Mouse (Mus musculus) intestine, embryonic 14.5 days (tissue): ENCODE results near the gene Col4a4. TPM values are rescaled to one million over a fixed set of nuclear protein-coding genes. Genes with fewer than 3 reads are reported as not detected.
A peak's percentile ranks its signal among the peaks of the same experiment; 100 is the strongest.

ENCODE experiments used
- ATAC-seq: fragments of 200-750 bp; cut with Nextera tagmentation; replicated peaks from 2 replicates; pipeline ENCODE4 v1.8.0; 2017; ENCODE audit warnings: low read depth, moderate number of reproducible peaks, moderate TSS enrichment, moderate library complexity; ENCODE audit not compliant: low FRiP score, low TSS enrichment
- DNase-seq: peaks from one replicate; pipeline ENCODE4 v3.0.0-alpha.2; 2018; ENCODE audit warnings: low spot score
- H3K27ac ChIP-seq: fragments of 300-500 bp; sonication (generic); 2 replicates; pipeline ENCODE4 v1.5.1; 2014; ENCODE audit warnings: low read depth, mild to moderate bottlenecking, control low read depth
- H3K27me3 ChIP-seq: fragments of 300-500 bp; sonication (generic); replicated peaks from 2 replicates; pipeline ENCODE4 v1.6.1; 2014; ENCODE audit warnings: low read length, control low read depth; ENCODE audit not compliant: control insufficient read depth, insufficient read depth
- H3K36me3 ChIP-seq: fragments of 300-500 bp; sonication (generic); 2 replicates; pipeline ENCODE4 v1.6.1; 2014; ENCODE audit warnings: low read length, control low read depth; ENCODE audit not compliant: control insufficient read depth, insufficient read depth
- H3K4me1 ChIP-seq: fragments of 300-500 bp; sonication (generic); replicated peaks from 2 replicates; pipeline ENCODE4 v1.6.1; 2014; ENCODE audit warnings: low read length, control low read depth, mixed read lengths; ENCODE audit not compliant: control insufficient read depth, insufficient read depth
- H3K4me2 ChIP-seq: fragments of 300-500 bp; sonication (generic); 2 replicates; pipeline ENCODE4 v1.6.1; 2014; ENCODE audit warnings: low read length
- H3K4me3 ChIP-seq: fragments of 300-500 bp; sonication (generic); 2 replicates; pipeline ENCODE4 v1.5.1; 2014; ENCODE audit warnings: low read depth, low read length, control low read depth, mixed read lengths
- H3K9ac ChIP-seq: fragments of 300-500 bp; sonication (generic); 2 replicates; pipeline ENCODE4 v1.6.1; 2014; ENCODE audit warnings: mild to moderate bottlenecking, low read length
- H3K9me3 ChIP-seq: fragments of 300-500 bp; sonication (generic); 2 replicates; pipeline ENCODE4 v1.6.1; 2016; ENCODE audit warnings: low read length, control low read depth; ENCODE audit not compliant: control insufficient read depth
- WGBS: fragments of 180-500 bp; shearing (Covaris S2); extraction: QIAGEN DNeasy Blood & Tissue Kit; methylation state at CpG from one replicate; pipeline ENCODE4 v1.1.7; 2014; 5-methylcytosine and 5-hydroxymethylcytosine counted together
- polyA plus RNA-seq: library from polyadenylated mRNA; unstranded; fragments of >200 nt; fragmentation: Nextera tagmentation; extraction: Ambion mirVana; gene quantifications from 2 replicates; pipeline ENCODE4 v1.2.1, GENCODE M21; 2014

Gene Col4a4
- 0.05 and 0.15 TPM in 2 replicates for polyA plus RNA-seq

- Histone ChIP-seq H3K4me3 (peak within 1 kb of the TSS; percentile 19), H3K9me3 (no peaks in the 10 kb centered on the region), H3K27ac (no peak within 1 kb of the TSS), H3K36me3 (no peaks in the 10 kb centered on the region), H3K9ac (no peak within 1 kb of the TSS), H3K27me3 (peaks cover 17% of the 10 kb centered on the region), H3K4me1 (no peaks in the 10 kb centered on the region), H3K4me2 (peak within 1 kb of the TSS; percentile 58)
- ATAC-seq (peak; percentile 68), DNase-seq (peak; percentile 61)
- 3% methylated on average over 34 of the region's 34 CpGs for WGBS
Observed at GRCm38 (mm10) chr1:82586713-82587399, at the start of gene Col4a4, which contains the start of gene Col4a3. Gene Col4a4 (minus strand): TSS chr1:82586849. Gene Col4a3 (plus strand): TSS chr1:82586921.

DNA sequence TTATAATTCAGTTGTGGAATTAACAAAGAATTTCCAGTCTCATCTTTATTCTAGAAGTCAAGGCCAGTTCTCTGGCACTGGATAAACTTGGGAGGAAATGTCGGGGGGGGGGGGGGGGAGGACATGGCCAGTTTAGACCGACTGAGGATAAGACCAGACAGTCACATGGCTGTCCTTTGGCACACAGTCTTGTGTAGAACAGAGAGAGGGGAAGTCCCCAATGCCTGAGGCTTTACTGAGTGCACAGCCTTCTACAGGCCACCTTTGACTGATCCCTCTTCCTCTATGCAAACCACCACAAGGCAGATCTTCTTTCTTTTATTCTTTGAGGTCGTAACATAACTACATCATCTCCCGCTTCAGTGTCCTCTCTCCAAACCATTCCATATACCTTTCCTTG lies 49.7 kb upstream of the Col4a4 start:
- no peak for DNase-seq
- no peak overlapping the region for H3K27ac ChIP-seq
- WGBS: 83% methylated on average over 4 of the region's 4 CpGs

DNA sequence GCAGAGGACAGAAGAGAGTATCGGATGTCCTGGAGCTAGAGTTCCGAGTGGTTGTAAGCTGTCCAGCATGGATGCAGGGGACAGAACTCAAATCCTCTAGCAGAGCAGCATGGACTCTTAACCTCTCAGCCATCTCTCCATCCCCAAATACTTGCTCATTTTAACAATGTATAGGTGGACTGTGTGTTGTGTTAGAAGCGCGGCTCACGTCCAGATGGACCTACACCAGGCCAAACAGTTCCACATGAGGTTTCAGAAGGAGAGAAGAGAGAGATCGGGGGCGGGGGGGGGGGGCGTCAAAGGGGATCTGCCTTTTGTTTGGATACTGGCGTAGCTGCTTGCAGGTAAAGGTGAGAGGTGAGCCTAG lies 48.6 kb upstream of the Col4a4 start:
- H3K27me3 ChIP-seq: no peaks in the 10 kb centered on the region

More for the DNA sequence above, 49.7 kb upstream of the Col4a4 start:
- Histone ChIP-seq H3K4me2 (no peak overlapping the region), H3K4me1 (no peaks in the 10 kb centered on the region), H3K9me3 (no peaks in the 10 kb centered on the region), H3K27me3 (no peaks in the 10 kb centered on the region), H3K9ac (no peak overlapping the region), H3K4me3 (no peak overlapping the region), H3K36me3 (no peaks in the 10 kb centered on the region)
- no peak for ATAC-seq

DNA sequence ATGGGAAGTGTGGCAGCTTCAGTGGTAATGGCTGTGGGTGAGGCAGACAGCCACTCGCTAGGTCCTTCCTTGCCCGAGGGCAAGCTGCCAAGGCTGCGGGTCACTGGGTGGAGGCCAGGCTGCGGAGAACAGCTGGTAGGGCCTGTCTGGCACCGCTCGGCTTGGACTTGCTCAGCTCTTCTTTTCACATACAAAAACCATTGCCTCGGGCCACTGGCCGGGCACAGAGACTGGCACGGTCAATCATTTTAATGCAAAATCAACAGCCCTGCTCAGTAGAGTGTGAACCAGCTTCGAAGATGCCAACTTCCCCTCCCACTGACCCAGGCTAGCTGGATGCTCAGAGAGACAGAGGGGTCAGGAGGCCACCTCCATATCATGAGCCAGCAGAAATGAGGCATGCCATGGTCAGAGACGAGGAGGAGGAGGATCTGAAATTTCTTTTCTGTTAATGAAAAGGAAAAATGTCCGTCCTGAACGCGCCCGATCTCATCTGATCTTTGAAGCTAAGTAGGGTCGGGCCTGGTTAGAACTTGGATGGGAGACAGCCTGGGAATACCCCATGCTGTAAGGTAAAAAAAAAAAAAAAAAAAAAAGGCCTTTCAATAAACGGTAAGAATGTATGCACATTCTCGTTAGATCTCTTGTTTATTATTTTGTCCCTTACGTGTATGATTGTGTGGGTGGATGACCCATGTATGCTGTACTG lies 48.0 kb upstream of the Col4a4 start:
- Histone ChIP-seq H3K36me3 (no peaks in the 10 kb centered on the region), H3K9me3 (no peaks in the 10 kb centered on the region), H3K27ac (no peak overlapping the region), H3K4me2 (no peak overlapping the region), H3K4me3 (no peak overlapping the region), H3K27me3 (no peaks in the 10 kb centered on the region), H3K9ac (no peak overlapping the region), H3K4me1 (no peaks in the 10 kb centered on the region)
- 87% methylated on average over 19 of the region's 19 CpGs for WGBS
- ATAC-seq (no peak), DNase-seq (no peak)

More for the DNA sequence above, 48.6 kb upstream of the Col4a4 start:
- Histone ChIP-seq H3K4me1 (no peaks in the 10 kb centered on the region), H3K9ac (no peak overlapping the region), H3K27ac (no peak overlapping the region), H3K9me3 (no peaks in the 10 kb centered on the region), H3K4me2 (no peak overlapping the region), H3K4me3 (no peak overlapping the region), H3K36me3 (no peaks in the 10 kb centered on the region)
- ATAC-seq: no peak
- no peak for DNase-seq
- WGBS: 77% methylated on average over 5 of the region's 9 CpGs

GRCm38 (mm10) chr1:82631169-82631792 lies 44.6 kb upstream of the Col4a4 start:
- no peak for ATAC-seq
- H3K9ac ChIP-seq: no peak overlapping the region

DNA sequence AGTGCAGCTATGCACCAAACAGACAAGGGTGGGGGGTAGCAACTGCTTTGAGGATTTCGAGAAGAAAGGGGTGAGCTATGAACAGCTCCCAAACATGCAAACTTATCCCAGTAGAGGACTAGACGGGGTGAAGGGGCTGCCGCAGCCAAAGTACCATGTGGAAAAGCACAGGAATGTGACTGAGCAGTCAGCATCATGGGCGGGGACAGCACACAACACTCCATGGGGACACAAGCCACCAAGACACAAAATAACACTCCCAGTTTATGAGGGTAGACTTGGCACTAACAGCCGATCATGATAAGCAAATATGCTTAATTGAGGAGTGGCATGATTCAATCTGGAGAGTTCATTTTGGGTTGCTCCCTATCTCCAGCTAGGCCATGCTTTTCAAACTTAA lies 42.8 kb upstream of the Col4a4 start:
- DNase-seq (no peak), ATAC-seq (no peak)
- Histone ChIP-seq H3K36me3 (no peaks in the 10 kb centered on the region), H3K27ac (no peak overlapping the region), H3K27me3 (no peaks in the 10 kb centered on the region), H3K4me3 (no peak overlapping the region), H3K9ac (no peak overlapping the region), H3K4me2 (no peak overlapping the region), H3K4me1 (no peaks in the 10 kb centered on the region), H3K9me3 (no peaks in the 10 kb centered on the region)
- WGBS: 80% methylated on average over 5 of the region's 5 CpGs

More at GRCm38 (mm10) chr1:82631169-82631792, 44.6 kb upstream of the Col4a4 start:
- Histone ChIP-seq H3K9me3 (no peaks in the 10 kb centered on the region), H3K4me3 (no peak overlapping the region), H3K4me2 (no peak overlapping the region), H3K27me3 (no peaks in the 10 kb centered on the region), H3K36me3 (no peaks in the 10 kb centered on the region), H3K27ac (no peak overlapping the region), H3K4me1 (no peaks in the 10 kb centered on the region)
- DNase-seq: no peak
- 61% methylated on average over 6 of the region's 6 CpGs for WGBS

GRCm38 (mm10) chr1:82627652-82628051 lies 41.0 kb upstream of the Col4a4 start:
- WGBS: 58% methylated on average over 4 of the region's 4 CpGs

DNA sequence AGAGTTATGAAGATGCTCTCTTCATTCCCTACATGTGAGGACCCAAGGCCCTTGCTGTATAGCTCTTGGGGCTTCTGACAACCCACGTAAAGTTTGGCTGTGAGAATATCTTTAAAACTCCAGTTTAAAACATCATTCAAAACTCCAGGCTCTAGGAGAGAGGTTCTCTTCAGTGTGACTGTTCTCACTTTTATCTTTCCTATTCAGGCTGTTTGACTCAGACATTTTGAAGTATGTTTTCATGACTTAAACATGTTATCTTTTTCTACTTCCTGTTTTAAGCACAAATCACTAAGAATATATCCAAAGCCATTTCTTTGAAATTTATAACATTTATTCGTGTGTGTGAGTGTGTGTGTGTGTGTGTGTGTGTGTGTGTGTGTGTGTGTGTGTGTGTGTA lies 38.8 kb upstream of the Col4a4 start:
- no peak overlapping the region for H3K27ac ChIP-seq
- ATAC-seq: no peak
- 76% methylated on average over 2 of the region's 2 CpGs for WGBS

More at GRCm38 (mm10) chr1:82627652-82628051, 41.0 kb upstream of the Col4a4 start:
- no peak overlapping the region for H3K4me3 ChIP-seq
- ATAC-seq: no peak
- H3K27ac ChIP-seq: no peak overlapping the region
- no peaks in the 10 kb centered on the region for H3K9me3 ChIP-seq
- H3K36me3 ChIP-seq: no peaks in the 10 kb centered on the region
- H3K4me2 ChIP-seq: no peak overlapping the region
- H3K27me3 ChIP-seq: no peaks in the 10 kb centered on the region
- DNase-seq: no peak
- no peaks in the 10 kb centered on the region for H3K4me1 ChIP-seq
- no peak overlapping the region for H3K9ac ChIP-seq

More for the DNA sequence above, 38.8 kb upstream of the Col4a4 start:
- Histone ChIP-seq H3K36me3 (no peaks in the 10 kb centered on the region), H3K9me3 (no peaks in the 10 kb centered on the region), H3K9ac (no peak overlapping the region), H3K27me3 (no peaks in the 10 kb centered on the region), H3K4me3 (no peak overlapping the region), H3K4me2 (no peak overlapping the region), H3K4me1 (no peaks in the 10 kb centered on the region)
- DNase-seq: no peak
